Mouse (Mus musculus) MEL (cell line): ENCODE measurements around the gene Surf4. TPM values are rescaled to one million over a fixed set of nuclear protein-coding genes. Genes with fewer than 3 reads are reported as not detected.

ENCODE experiments used
- DNase-seq: peaks from one replicate; pipeline ENCODE4 v3.0.0; 2011; ENCODE audit warnings: low read depth, low spot score
- H3K27ac ChIP-seq: 2 replicates; pipeline ENCODE4 v1.5.1; 2012; ENCODE audit warnings: low read depth, mild to moderate bottlenecking, control low read depth, low read length, moderate library complexity; ENCODE audit not compliant: control insufficient read depth
- H3K27me3 ChIP-seq, 2 experiments: fragments of 150-350 bp in 1 of 2; sonication (generic) in 1 of 2; 2 replicates each; pipeline ENCODE4 v1.6.1; 2012; ENCODE audit warnings: low read length in 2 of 2, mild to moderate bottlenecking in 2 of 2, improper control_type of control experiment in 1 of 2, moderate library complexity in 1 of 2; ENCODE audit not compliant: insufficient read depth in 2 of 2, control insufficient read depth in 1 of 2
- H3K36me3 ChIP-seq, 2 experiments: 2 replicates each; pipeline ENCODE4 v1.6.1; 2012 to 2014; ENCODE audit warnings: low read length in 2 of 2, improper control_type of control experiment in 1 of 2, inconsistent platforms in 1 of 2, mild to moderate bottlenecking in 1 of 2; ENCODE audit not compliant: insufficient read depth in 2 of 2, control insufficient read depth in 1 of 2
- H3K4me1 ChIP-seq, 2 experiments: fragments of 150-350 bp in 1 of 2; sonication (generic) in 1 of 2; 2 replicates each; pipeline ENCODE4 v1.6.1; 2012; ENCODE audit warnings: low read length in 2 of 2, improper control_type of control experiment in 1 of 2, mild to moderate bottlenecking in 1 of 2; ENCODE audit not compliant: insufficient read depth in 2 of 2, control insufficient read depth in 1 of 2
- H3K4me3 ChIP-seq, 2 experiments: fragments of 150-350 bp in 1 of 2; sonication (generic) in 1 of 2; 2 replicates each; pipeline ENCODE4 v1.5.1; 2012; ENCODE audit warnings: low read depth in 2 of 2, low read length in 2 of 2, mild to moderate bottlenecking in 2 of 2, moderate library complexity in 2 of 2, control low read depth in 1 of 2, improper control_type of control experiment in 1 of 2; ENCODE audit not compliant: control insufficient read depth in 1 of 2, insufficient read depth in 1 of 2
- H3K79me2 ChIP-seq: 2 replicates; pipeline ENCODE4 v1.6.1; 2012; ENCODE audit warnings: mild to moderate bottlenecking, low read length, moderate library complexity; ENCODE audit not compliant: control insufficient read depth, poor library complexity, insufficient read depth
- H3K9ac ChIP-seq: 2 replicates; pipeline ENCODE4 v1.6.1; 2012; ENCODE audit warnings: low read depth, mild to moderate bottlenecking, control low read depth, low read length, moderate library complexity; ENCODE audit not compliant: control insufficient read depth, poor library complexity, severe bottlenecking
- H3K9me3 ChIP-seq: fragments of 150-350 bp; sonication (generic); replicated peaks from 2 replicates; pipeline ENCODE4 v1.6.1; 2012; ENCODE audit warnings: mild to moderate bottlenecking, low read length, improper control_type of control experiment, moderate library complexity; ENCODE audit not compliant: insufficient read depth
- CHD2 ChIP-seq: IDR thresholded peaks from 2 replicates; pipeline ENCODE4 v1.6.1; 2011; ENCODE audit warnings: low read length, improper control_type of control experiment
- CTCF ChIP-seq, 3 experiments: IDR thresholded peaks in 2 of 3; conservative IDR thresholded peaks in 1 of 3; 2 replicates each; pipeline ENCODE4 v1.5.1; 2011 to 2012; ENCODE audit warnings: low read length in 3 of 3, low read depth in 2 of 3, mild to moderate bottlenecking in 2 of 3, improper control_type of control experiment in 1 of 3, inconsistent platforms in 1 of 3, mixed read lengths in 1 of 3, moderate library complexity in 1 of 3; ENCODE audit not compliant: control insufficient read depth in 1 of 3, insufficient read depth in 1 of 3, poor library complexity in 1 of 3, severe bottlenecking in 1 of 3
- ELF1 ChIP-seq: IDR thresholded peaks from 2 replicates; pipeline ENCODE4 v1.6.1; 2014; ENCODE audit warnings: low read depth, mild to moderate bottlenecking, inconsistent platforms, low read length, improper control_type of control experiment, moderate library complexity
- EP300 ChIP-seq, 2 experiments: IDR thresholded peaks; 2 replicates each; pipeline ENCODE4 v1.6.1; 2011; ENCODE audit warnings: improper control_type of control experiment in 2 of 2, low read length in 2 of 2, low read depth in 1 of 2, mild to moderate bottlenecking in 1 of 2
- ETS1 ChIP-seq: IDR thresholded peaks from 2 replicates; pipeline ENCODE4 v1.6.1; 2012; ENCODE audit warnings: low read depth, mild to moderate bottlenecking, inconsistent platforms, low read length, improper control_type of control experiment, moderate library complexity
- GABPA ChIP-seq: IDR thresholded peaks from 2 replicates; pipeline ENCODE4 v1.6.1; 2012; ENCODE audit warnings: low read depth, mild to moderate bottlenecking, inconsistent platforms, low read length, improper control_type of control experiment, moderate library complexity
- GATA1 ChIP-seq: IDR thresholded peaks from 2 replicates; pipeline ENCODE4 v1.6.1; 2011; ENCODE audit warnings: low read depth, low read length, improper control_type of control experiment
- JUND ChIP-seq: IDR thresholded peaks from 2 replicates; pipeline ENCODE4 v1.6.1; 2011; ENCODE audit warnings: low read depth, mild to moderate bottlenecking, improper control_type of control experiment, low read length
- MAFK ChIP-seq: IDR thresholded peaks from 2 replicates; pipeline ENCODE4 v1.6.1; 2011; ENCODE audit warnings: low read depth, mild to moderate bottlenecking, low read length, improper control_type of control experiment, borderline replicate concordance
- MAX ChIP-seq: IDR thresholded peaks from 2 replicates; pipeline ENCODE4 v1.6.1; 2011; ENCODE audit warnings: low read length, improper control_type of control experiment
- MAZ ChIP-seq: IDR thresholded peaks from 2 replicates; pipeline ENCODE4 v1.6.1; 2012; ENCODE audit warnings: low read depth, mild to moderate bottlenecking, inconsistent platforms, low read length, improper control_type of control experiment
- MEF2A ChIP-seq: IDR thresholded peaks from 2 replicates; pipeline ENCODE4 v1.6.1; 2014; ENCODE audit warnings: low read depth, mild to moderate bottlenecking, inconsistent platforms, low read length, improper control_type of control experiment; ENCODE audit not compliant: poor library complexity, insufficient replicate concordance, severe bottlenecking; ENCODE audit errors: extremely low read depth
- MXI1 ChIP-seq: IDR thresholded peaks from 2 replicates; pipeline ENCODE4 v1.6.1; 2011; ENCODE audit warnings: mild to moderate bottlenecking, low read depth, low read length, improper control_type of control experiment
- MYC ChIP-seq: IDR thresholded peaks from 2 replicates; pipeline ENCODE4 v1.6.1; 2011; ENCODE audit warnings: low read depth, mild to moderate bottlenecking, low read length, improper control_type of control experiment, moderate library complexity
- NELFE ChIP-seq: IDR thresholded peaks from 2 replicates; pipeline ENCODE4 v1.6.1; 2011; ENCODE audit warnings: low read depth, low read length, improper control_type of control experiment
- NRF1 ChIP-seq: IDR thresholded peaks from 2 replicates; pipeline ENCODE4 v1.6.1; 2014; ENCODE audit warnings: low read depth, mild to moderate bottlenecking, inconsistent platforms, low read length, improper control_type of control experiment, moderate library complexity; ENCODE audit not compliant: poor library complexity, insufficient read depth, severe bottlenecking
- POLR2A ChIP-seq, 2 experiments: IDR thresholded peaks; 2 replicates each; pipeline ENCODE4 v1.6.1; 2011 to 2012; ENCODE audit warnings: low read length in 2 of 2, mild to moderate bottlenecking in 2 of 2, control low read depth in 1 of 2, improper control_type of control experiment in 1 of 2, low read depth in 1 of 2, moderate library complexity in 1 of 2; ENCODE audit not compliant: control insufficient read depth in 1 of 2, insufficient read depth in 1 of 2, poor library complexity in 1 of 2
- POLR2AphosphoS2 ChIP-seq: IDR thresholded peaks from 2 replicates; pipeline ENCODE4 v1.6.1; 2011; ENCODE audit warnings: low read length, improper control_type of control experiment
- POLR2AphosphoS5 ChIP-seq: IDR thresholded peaks from 2 replicates; pipeline ENCODE4 v1.6.1; 2012; ENCODE audit warnings: low read depth, borderline replicate concordance, mild to moderate bottlenecking, inconsistent platforms, low read length, moderate library complexity, mixed read lengths
- SMC3 ChIP-seq: IDR thresholded peaks from 2 replicates; pipeline ENCODE4 v1.6.1; 2011; ENCODE audit warnings: low read depth, low read length, improper control_type of control experiment
- TBP ChIP-seq: IDR thresholded peaks from 2 replicates; pipeline ENCODE4 v1.8.0; 2011; ENCODE audit warnings: low read depth, low read length, improper control_type of control experiment
- TCF12 ChIP-seq: IDR thresholded peaks from 2 replicates; pipeline ENCODE4 v1.6.1; 2014; ENCODE audit warnings: low read depth, mild to moderate bottlenecking, inconsistent platforms, low read length, improper control_type of control experiment, moderate library complexity
- ZMIZ1 ChIP-seq: IDR thresholded peaks from 2 replicates; pipeline ENCODE4 v1.6.1; 2012; ENCODE audit warnings: low read depth, mild to moderate bottlenecking, inconsistent platforms, low read length, improper control_type of control experiment, moderate library complexity
- polyA plus RNA-seq, 2 experiments: library from polyadenylated mRNA; stranded (reverse) in 1 of 2; unstranded in 1 of 2; fragments of >175 nt in 1 of 2; fragments of >200 nt in 1 of 2; gene quantifications; 2 replicates each; pipeline versions ENCODE4 v1.2.1 to v1.2.4; 2012; ENCODE audit warnings: low replicate concordance in 2 of 2, low read depth in 1 of 2; ENCODE audit not compliant: insufficient read length in 2 of 2, insufficient read depth in 1 of 2, missing spikeins in 1 of 2
- total RNA-seq: library from RNA; depleted of rRNA; stranded (reverse); fragments of 300-350 nt; gene quantifications from 2 replicates; pipeline ENCODE4 v1.2.3, GENCODE M21; 2012

Gene Surf4
- total and polyA plus RNA-seq, 3 experiments: 152 to 252 TPM; not detected in 1

- Histone ChIP-seq H3K27ac (no peak overlapping the region), H3K4me3 (no peak overlapping the region), H3K4me1 (peaks cover 0 to 15% of the 10 kb centered on the region in 2 experiments; a peak in 1 of 4 replicates), H3K79me2 (peaks cover 38% of the 10 kb centered on the region), H3K9ac (no peak overlapping the region), H3K27me3 (no peaks in the 10 kb centered on the region), H3K36me3 (peaks cover under 1 to 8% of the 10 kb centered on the region in 2 experiments; a peak in 3 of 4 replicates), H3K9me3 (no peaks in the 10 kb centered on the region)
- DNase-seq: no peak
- no peak for TF ChIP-seq EP300 (IDR thresholded peaks at IDR 0.05; ENCODE audit: low read depth in 1 of 2, low read length in 2 of 2)
- TF ChIP-seq ETS1: no peak
- TF ChIP-seq MEF2A: no peak
- TF ChIP-seq TBP: no peak
- TF ChIP-seq GATA1: no peak
- no peak for TF ChIP-seq JUND
- TF ChIP-seq POLR2AphosphoS5: no peak
- TF ChIP-seq TCF12: no peak
- no peak for TF ChIP-seq POLR2A (IDR thresholded peaks at IDR 0.05; ENCODE audit: control insufficient read depth in 1 of 2, insufficient read depth in 1 of 2, low read depth in 1 of 2, low read length in 2 of 2, poor library complexity in 1 of 2)
- TF ChIP-seq MAFK: no peak
- no peak for TF ChIP-seq ELF1
- no peak for TF ChIP-seq GABPA
- TF ChIP-seq MYC: no peak
- TF ChIP-seq NELFE: no peak
- TF ChIP-seq CTCF (IDR thresholded peaks at IDR 0.05 in 2 of 3, conservative IDR thresholded peaks at IDR 0.05 in 1 of 3; ENCODE audit: control insufficient read depth in 1 of 3, insufficient read depth in 1 of 3, low read depth in 2 of 3, low read length in 3 of 3, poor library complexity in 1 of 3, severe bottlenecking in 1 of 3): no peak
- no peak for TF ChIP-seq MXI1
- TF ChIP-seq SMC3: no peak
- TF ChIP-seq NRF1: no peak
- no peak for TF ChIP-seq MAZ
Measured at GRCm38 (mm10) chr2:26919684-26920083, 14.0 kb downstream of the Surf4 start.

- H3K9ac ChIP-seq: peak overlapping the region; percentile 89
- H3K4me1 ChIP-seq: peaks cover 0 to 18% of the 10 kb centered on the region in 2 experiments; a peak in 2 of 4 replicates
- H3K27me3 ChIP-seq: no peaks in the 10 kb centered on the region
- peak overlapping the region; percentile 67 for H3K27ac ChIP-seq
- H3K79me2 ChIP-seq: peaks cover 53% of the 10 kb centered on the region
- no peak for DNase-seq
- H3K4me3 ChIP-seq: peak overlapping the region; percentile 76 to 92
- no peaks in the 10 kb centered on the region for H3K9me3 ChIP-seq
- TF ChIP-seq ZMIZ1 (no peak), MAZ (no peak), GABPA (no peak), CHD2 (no peak), CTCF (IDR thresholded peaks at IDR 0.05 in 2 of 3, conservative IDR thresholded peaks at IDR 0.05 in 1 of 3; ENCODE audit: control insufficient read depth in 1 of 3, insufficient read depth in 1 of 3, low read depth in 2 of 3, low read length in 3 of 3, poor library complexity in 1 of 3, severe bottlenecking in 1 of 3) (no peak), POLR2AphosphoS2 (0 out of 2 replicates have a peak, but pooled peaks have one; percentile 3), POLR2A (IDR thresholded peaks at IDR 0.05; ENCODE audit: control insufficient read depth in 1 of 2, insufficient read depth in 1 of 2, low read depth in 1 of 2, low read length in 2 of 2, poor library complexity in 1 of 2) (peak in 1 of 2 experiments; percentile 16; a peak in 1 of 4 replicates), MAX (no peak)
- TF ChIP-seq, all 39 proteins: peak for 2
- H3K36me3 ChIP-seq: peaks cover 5 to 18% of the 10 kb centered on the region in 2 experiments; a peak in 3 of 4 replicates
Measured at GRCm38 (mm10) chr2:26916738-26917137, 17.0 kb downstream of the Surf4 start.
